Mouse (Mus musculus): ENCODE measurements at regions not wholly inside any gene's neighbourhood (a gene's known extent, or its start where the extent isn't known, plus 50 kb on each side); places are given as distances from the start of the nearest gene placed in this dataset.
A peak's percentile ranks its signal among the peaks of the same experiment; 100 is the strongest.

- DNase-seq: no peak
These were observed 183.2 kb downstream of the 4933412E24Rik start for GRCm38 (mm10) chr15:59833232-59833631.

- no peak for DNase-seq
These were observed 184.9 kb downstream of the 4933412E24Rik start for GRCm38 (mm10) chr15:59831481-59831880.

GRCm38 (mm10) chr15:59830553-59831462 is 185.6 kb downstream of the 4933412E24Rik start:
- no peak for DNase-seq

GRCm38 (mm10) chr15:59828421-59828820 is 188.0 kb downstream of the 4933412E24Rik start:
- peak; percentile 51 to 69 for DNase-seq

- DNase-seq: no peak
These were observed 190.1 kb downstream of the 4933412E24Rik start for GRCm38 (mm10) chr15:59826164-59826950.

- no peak for DNase-seq
These were observed 192.5 kb downstream of the 4933412E24Rik start for GRCm38 (mm10) chr15:59823921-59824320.

- DNase-seq: no peak
These were observed 193.3 kb downstream of the 4933412E24Rik start for GRCm38 (mm10) chr15:59822995-59823681.

- no peak for DNase-seq
These were observed 196.1 kb downstream of the 4933412E24Rik start for GRCm38 (mm10) chr15:59820317-59820716.

GRCm38 (mm10) chr15:59816031-59816430 is 200.4 kb downstream of the 4933412E24Rik start:
- no peak for DNase-seq

GRCm38 (mm10) chr15:59811566-59811965 is 204.8 kb downstream of the 4933412E24Rik start:
- DNase-seq: peak; percentile 30 to 40

- DNase-seq: no peak
These were observed 207.1 kb downstream of the 4933412E24Rik start for GRCm38 (mm10) chr15:59809361-59809760.

- no peak for DNase-seq
These were observed 208.7 kb downstream of the 4933412E24Rik start for GRCm38 (mm10) chr15:59807723-59808122.

GRCm38 (mm10) chr15:59805771-59806170 is 210.6 kb downstream of the 4933412E24Rik start:
- DNase-seq: no peak

- no peak for DNase-seq
These were observed 211.6 kb downstream of the 4933412E24Rik start for GRCm38 (mm10) chr15:59804821-59805220.

GRCm38 (mm10) chr15:59804394-59804793 is 212.0 kb downstream of the 4933412E24Rik start:
- no peak for DNase-seq

GRCm38 (mm10) chr15:59802276-59802675 is 214.1 kb downstream of the 4933412E24Rik start:
- no peak for DNase-seq

GRCm38 (mm10) chr15:59799124-59799815 is 217.1 kb downstream of the 4933412E24Rik start:
- DNase-seq: no peak

- no peak for DNase-seq
These were observed 217.9 kb downstream of the 4933412E24Rik start for GRCm38 (mm10) chr15:59798486-59798885.

GRCm38 (mm10) chr15:59795717-59796116 is 220.7 kb downstream of the 4933412E24Rik start:
- peak; percentile 28 to 29 for DNase-seq

- no peak for DNase-seq
These were observed 221.5 kb downstream of the 4933412E24Rik start for GRCm38 (mm10) chr15:59794871-59795270.

GRCm38 (mm10) chr15:59786706-59787425 is 229.5 kb downstream of the 4933412E24Rik start:
- DNase-seq: no peak

GRCm38 (mm10) chr15:59785981-59786380 is 230.4 kb downstream of the 4933412E24Rik start:
- DNase-seq: no peak

All from spleen, adult 18-20 months (tissue).